Mouse (Mus musculus) heart, adult 11 months (tissue): Measurements from ENCODE around the gene Klf16.

Experiments
- DNase-seq: peaks from one replicate; pipeline ENCODE4 v3.0.0; 2022

The Klf16 gene

DNA sequence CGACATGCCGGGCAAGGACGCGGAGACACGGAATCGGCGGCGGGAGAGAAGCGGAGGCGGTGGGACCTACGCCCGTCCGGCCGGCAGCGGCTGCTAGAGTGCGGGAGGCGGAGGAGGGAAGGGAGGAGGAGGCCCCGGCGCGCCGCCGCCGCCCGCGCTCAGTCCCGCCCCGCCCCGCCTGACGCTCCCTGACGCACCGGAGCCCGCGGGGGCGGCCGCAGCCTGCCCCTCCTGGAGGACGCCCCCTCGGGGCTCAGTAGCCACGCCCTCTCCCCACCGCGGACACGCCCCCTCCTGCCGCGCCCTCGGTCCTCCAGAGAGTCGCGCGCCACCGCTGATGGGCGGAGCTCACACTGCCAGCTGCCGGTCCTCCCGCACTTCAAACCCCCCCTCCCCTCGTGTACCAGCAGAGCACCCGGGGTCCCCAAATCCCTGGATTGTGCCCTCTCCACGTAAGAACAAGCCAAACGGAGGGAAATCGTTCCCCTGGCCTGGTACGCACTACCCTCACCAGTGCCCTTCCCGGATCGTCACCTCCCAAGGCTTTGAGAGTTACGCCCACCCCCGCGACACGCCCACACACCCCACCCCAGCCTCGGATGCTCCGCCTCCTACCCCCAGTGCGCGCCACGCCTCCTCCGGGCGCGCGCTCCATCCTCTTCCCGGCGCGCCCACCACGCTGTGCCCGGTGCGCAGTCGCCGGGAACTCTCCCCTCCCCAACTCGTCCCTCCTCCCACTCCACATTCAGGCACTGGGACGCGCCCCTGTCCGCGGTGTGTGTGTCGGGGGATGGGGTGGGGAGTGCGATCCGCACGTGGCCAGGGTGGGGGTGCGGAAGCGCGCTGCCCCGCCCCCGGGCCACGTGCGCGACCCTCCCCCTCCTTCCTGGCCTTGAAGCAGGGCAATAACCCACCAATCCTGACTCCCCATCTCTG lies at the start of gene Klf16:
Gene Klf16 (minus strand): TSS at position 127 of the 936 bp plus-strand sequence.
- peak; percentile 100 for DNase-seq

DNA sequence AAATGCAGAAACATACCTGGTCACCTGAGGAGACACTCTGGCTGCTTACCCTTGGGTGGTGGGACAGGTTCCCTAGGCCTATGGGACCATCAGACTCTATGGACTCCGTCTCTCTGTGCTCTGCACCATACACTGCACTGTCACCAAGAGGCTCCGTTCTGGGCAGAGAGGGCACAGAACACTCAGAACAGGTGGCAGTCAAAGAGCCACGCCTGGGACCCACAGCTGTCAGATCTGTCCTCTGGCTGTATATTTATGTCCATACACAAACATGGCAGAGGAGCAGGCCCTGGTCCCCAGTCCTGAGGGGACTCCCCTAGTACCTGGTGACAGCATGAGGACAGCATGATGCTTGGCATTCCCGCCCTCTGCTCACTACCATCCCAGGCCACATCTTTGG lies 48.6 kb upstream of the Klf16 start:
- DNase-seq: no peak

DNA sequence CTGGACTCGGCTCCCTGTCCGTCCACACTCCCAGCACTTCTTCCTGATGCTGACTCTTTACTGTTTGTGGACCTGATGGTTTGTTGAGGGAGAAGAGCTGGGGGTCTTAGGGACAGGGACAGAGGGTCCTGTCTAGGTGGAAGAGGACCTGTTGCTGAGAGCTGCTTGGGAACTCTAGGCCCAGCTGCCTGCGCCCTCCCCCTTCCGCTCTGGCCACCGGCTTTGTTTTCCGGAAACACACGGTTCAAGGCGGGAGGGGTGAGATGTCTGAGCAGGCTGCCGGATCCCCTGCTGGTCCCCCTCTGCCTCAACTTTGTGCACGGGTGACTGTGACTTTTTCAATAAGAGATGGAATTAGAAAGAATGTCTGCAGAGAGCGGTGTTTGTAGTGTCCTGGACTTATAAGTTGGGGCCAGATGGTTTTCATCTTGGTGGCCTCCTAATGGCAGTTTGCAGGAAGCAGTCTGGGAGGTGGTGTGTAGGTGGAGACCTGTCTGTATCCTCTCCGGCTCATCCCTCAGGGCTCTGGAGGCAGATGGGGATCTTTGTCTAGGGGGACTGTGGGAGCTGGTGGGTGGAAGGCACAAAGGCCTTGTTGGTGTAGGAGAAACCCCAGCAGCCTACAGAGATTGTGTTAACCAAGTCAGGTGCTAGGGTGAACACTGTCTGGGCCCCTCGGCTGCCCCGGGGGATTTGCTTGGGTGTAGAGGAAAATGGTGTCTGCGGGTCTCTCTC lies 46.5 kb upstream of the Klf16 start:
- DNase-seq: peak; percentile 98

DNA sequence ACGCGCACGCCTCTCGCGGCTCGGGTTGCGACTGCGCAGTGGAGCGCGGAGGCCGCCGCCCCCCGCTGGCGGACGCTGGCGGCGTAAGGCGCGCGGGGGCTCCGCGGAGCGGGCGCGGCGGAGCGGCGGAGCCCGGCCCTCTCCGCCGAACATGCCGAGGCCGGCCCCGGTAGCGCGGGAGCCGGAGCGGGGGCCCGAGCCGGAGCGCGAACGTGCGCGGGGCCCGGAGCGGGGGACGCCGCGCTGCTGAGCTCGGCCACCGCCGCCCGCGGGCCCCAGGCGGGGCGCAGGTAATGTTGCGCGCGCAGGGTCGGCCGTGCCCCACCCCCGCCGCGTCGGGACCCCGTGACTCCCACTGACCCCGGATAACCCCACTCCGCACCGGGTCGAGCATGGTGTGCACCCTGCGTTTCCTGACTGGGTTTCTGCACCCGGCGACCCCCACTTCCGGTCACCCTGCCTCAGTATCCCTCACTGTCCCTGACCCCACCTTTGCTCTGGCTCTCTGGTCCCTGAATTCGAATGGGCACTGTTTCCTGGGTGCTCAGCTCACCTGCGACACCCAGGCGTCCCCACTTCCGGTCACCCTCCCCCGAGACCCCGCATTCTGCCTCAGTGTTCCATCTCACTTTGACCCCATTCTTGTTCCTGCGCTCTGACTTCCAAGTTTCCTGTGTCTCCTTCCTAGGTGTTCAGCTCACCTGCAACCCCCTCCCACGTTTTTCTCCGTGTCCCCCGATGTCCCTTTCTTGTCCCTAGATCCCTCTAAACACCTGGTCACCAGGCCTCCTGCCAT lies 45.7 kb upstream of the Klf16 start, which contains the start of gene Csnk1g2:
Gene Csnk1g2 (plus strand): TSS at position 178 of the 796 bp plus-strand sequence.
- DNase-seq: no peak

DNA sequence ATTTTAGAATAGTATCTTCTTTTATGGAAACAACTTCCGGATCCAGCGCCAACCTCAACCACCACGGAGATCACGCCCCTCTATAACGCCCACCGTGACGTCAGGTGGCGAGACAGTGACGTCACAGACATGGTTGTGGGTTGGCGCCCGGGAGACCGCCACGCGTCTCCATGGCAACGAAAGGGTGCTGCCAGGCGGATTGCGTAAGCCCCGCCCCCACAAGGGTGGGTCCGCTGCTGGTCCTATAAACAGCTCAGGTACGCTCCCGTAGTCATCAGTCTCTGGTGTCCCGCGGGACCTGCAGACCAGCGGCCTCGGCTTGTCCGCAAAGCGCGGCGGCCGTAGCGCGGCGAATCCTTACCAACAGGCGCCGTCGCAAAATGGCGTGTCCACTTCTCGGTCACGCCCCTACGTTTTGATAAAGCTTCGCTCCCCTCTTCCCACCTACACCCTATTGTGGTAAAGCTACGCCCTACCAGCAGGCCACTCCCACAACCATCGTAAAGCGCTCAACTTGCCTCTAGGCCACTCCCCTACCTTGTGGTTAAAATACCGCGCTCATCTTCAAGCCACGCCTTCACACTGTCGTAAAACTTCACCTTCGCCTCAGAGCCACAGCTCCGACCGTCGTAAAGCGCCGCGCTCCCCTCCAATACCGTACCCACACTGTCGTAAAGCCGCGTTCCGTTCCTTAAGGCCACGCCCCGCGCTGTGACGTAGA lies 45.0 kb upstream of the Klf16 start:
- peak; percentile 100 for DNase-seq

DNA sequence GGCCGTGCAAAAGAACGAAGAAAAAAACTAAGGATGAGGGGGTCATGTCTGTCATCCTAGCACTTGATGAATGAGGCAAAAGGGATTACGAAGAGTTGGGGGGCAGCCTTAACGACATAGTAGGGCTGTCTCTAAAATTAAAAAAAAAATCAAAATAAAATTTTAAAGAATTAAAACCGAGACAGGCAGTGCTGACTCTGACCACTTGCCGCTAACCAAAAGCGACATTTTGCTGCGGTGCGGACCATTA lies 44.5 kb upstream of the Klf16 start:
- DNase-seq: no peak

DNA sequence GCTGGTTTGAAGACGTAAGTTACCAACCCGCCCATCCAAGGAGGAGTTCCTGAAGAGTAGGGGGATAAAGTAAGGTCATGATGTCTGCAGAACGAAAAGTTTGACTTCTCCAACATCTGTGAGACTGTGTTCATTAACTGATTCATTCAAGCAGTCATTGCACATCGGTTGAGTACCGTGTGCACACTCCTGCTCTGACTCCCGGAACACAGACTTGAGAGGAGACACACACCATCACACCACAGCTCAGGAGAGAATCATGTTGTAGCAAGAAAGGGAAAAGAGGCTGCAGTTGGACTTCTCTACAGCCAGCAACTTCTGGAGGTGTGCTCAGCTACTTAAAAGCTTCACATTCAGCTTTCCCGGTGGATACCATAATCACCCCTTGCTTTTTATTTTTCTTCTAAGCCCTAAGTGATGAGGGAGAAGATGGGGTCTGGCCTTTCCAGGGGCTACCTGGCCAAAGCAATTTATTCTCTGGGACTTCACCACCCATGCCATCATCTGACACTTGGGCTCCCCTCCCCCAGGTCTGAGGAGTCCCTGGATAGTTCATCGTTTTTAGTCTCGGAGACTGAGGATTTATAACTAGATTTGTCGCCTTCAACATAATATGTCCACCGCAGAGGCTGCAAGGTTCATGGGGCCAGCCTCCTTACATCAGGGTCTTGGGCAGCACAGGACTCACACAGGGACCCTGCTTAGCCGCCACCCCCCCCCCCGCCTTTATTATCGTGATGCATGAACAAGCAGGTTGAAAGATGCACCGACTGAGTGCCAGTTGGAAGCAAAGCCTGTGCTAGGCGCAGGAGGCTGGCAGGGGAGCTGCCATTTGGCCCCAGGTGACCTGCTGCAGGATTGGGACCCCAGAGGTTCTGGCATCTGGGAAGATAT lies 43.9 kb upstream of the Klf16 start:
- DNase-seq: peak; percentile 96

DNA sequence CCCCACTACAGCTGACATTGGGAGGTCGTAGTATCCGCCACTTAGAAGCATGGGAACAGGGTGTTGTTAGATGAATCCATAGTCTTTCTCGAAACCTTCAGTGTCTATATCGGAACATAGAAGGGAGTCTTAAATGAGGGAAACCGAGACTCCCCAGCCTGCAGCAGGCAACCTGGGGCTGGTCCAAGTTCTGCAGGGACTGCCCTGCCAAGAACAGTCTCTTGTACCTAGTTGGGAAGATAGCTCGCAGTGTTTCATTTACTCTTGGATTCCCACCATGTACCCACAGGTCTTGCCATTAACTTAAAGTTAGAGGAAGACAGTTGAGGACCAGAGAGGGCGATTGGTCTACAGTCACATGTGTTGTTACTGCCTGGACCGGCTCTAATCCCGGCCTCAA lies 43.2 kb upstream of the Klf16 start:
- no peak for DNase-seq

DNA sequence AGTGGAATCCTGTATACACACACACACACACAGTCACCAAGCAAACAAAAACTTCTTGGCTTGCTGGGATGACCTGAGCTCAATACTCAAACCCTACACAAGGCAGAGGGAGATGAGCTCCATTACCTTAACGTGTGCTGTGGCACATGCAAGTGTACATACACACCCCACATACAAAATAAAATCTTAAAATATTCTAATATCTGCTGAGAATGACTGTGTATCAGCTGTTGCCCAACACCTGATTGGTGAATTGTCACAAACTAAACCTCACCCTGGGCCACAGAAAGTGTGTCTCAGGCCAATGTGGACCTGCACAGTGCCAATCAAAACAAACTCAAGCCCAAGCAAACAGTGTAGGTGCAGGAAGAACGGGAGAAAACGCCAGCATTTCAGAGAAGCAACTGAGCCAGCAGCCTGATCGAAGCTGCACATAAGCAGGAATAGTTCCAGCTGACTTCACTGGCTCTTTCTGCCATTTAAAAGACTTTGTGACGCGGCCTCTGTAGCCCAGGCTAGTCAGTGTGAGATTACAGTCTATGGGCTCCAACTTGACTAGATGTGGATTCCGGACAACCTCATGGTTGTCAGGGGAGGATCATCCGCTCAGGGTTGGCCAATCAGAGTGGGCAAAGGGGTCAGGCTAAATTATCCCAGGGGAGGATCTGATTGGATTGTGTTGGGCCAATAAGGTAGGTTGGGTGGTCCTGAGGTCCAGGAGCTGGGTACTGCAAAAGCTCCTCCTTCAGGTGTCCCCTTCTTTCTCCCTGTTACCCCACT lies 42.5 kb upstream of the Klf16 start:
- DNase-seq: peak; percentile 91

DNA sequence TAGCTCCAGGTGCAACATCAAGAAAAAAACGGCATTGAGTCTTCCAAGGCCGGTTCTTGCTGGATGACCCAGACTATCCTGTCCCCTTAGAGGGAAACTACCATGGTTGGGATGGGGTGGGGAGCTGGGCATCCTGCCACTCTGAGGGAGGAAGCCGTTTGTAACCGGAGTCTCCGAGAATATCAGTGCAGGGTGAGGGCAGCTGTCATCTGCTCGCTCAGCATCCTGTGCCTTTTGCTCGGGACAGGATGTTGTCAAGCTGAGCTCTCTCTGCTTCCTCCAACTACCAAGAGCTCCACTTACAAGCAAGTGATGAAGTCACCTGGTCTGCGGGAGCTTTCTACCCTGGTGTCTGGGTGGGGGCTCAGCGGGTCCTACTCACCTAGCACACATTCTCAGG lies 41.1 kb upstream of the Klf16 start:
- peak; percentile 95 for DNase-seq

DNA sequence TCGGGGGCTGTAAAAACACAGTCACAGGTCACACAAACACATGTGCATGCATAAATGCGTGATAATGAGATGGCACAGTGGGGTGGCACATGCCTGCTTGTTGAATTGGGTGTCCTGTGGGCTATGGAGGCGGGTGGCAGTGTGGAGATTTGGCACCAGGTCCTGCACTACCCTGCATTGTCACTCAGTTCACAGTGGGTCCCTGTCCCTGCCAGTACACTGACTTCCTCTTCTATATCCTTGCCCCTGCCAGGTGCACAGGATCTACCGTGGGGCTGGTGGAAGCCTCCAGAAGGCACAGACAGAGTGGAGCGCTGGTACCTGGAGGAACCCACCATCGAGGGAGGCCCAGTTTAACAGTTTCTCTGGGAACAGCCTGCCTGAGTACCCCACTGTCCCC lies 37.2 kb upstream of the Klf16 start:
- peak; percentile 89 for DNase-seq

DNA sequence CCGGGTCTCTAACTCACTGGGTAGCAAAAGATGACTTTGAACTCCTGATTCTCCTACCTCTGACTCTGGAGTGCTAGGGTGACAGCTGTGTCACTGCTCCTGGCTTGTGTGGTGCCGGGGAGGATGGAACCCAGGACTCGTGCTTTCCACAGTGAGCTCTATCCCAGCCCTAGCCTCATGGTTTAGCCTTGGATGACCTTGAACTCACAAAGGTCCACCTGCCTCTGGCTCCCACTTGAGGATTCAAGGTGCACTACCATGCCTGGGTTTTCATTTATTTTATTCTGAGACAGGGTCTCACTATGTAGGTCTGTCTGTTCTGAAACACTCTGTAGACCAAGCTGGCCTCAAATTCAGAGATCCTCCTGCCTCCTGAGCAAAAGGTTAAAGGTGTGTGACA lies 36.7 kb upstream of the Klf16 start:
- DNase-seq: no peak

DNA sequence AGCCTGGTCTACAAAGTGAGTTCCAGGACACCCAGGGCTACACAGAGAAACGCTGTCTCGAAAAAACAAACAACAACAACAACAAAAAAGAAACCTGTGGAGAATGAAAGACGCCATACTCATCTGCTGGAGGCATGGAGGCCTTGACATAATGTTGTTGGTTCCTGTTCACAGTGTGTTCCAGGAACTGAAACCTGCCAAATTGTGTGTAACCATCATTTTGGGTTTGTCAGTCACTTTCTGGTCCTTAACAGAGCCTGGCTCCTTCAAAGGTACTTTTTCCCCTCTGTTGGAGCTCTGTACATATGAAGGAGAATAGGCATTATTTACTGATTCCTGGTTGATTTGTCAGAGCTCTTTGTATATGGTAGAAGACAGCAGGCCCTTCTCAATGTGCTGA lies 34.8 kb upstream of the Klf16 start:
- no peak for DNase-seq

DNA sequence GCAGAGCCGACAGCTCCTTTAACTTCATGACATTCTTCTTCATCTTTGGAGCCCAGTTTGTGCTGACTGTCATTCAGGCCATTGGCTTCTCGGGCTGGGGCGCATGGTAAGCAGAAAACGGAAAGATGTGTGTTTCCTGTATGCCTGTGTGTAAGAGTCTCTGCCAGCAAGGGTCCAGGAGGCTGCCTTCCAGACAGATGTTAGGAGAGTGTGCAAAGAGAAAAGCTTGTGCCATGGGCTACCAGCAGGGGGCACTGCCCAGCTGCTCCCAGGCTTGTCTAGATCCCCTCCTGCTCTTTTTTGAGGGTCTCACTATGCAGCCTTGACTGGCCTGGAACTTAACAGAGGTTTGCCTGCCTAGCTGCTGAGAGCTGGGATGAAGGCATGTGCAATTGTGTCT lies 33.9 kb upstream of the Klf16 start:
- no peak for DNase-seq

DNA sequence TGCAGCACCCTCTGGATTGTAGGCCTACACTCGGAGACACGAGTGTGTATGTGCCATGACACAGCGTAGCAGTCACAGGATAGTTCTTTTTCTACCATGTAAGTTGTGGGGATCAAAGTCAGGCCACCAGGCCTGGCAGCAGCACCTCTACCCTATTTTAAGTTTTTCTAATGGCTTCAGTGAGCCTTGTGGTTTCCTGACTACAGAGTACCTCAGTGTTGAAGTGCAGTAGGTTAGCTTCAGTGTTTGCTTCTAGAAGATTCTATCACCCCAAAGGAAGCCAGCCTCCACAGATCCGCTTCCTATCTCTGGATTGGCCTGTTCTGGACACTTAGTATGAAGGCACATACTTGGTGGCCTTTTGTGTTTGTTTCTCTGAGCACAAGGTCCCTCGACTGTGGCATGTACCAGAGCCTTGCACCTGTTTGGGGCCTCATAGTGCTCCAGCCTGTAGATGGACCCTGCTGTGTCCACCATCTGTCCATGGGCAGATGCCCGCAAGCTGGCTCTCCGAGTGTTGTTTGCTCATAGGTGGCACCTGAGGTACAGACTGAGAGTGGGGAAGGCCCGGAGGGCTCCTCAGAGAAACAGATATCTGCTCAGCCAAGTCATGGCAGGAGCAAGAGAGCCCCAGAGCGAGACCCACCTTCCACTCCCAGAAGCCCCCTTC lies 33.1 kb upstream of the Klf16 start:
- DNase-seq: no peak

DNA sequence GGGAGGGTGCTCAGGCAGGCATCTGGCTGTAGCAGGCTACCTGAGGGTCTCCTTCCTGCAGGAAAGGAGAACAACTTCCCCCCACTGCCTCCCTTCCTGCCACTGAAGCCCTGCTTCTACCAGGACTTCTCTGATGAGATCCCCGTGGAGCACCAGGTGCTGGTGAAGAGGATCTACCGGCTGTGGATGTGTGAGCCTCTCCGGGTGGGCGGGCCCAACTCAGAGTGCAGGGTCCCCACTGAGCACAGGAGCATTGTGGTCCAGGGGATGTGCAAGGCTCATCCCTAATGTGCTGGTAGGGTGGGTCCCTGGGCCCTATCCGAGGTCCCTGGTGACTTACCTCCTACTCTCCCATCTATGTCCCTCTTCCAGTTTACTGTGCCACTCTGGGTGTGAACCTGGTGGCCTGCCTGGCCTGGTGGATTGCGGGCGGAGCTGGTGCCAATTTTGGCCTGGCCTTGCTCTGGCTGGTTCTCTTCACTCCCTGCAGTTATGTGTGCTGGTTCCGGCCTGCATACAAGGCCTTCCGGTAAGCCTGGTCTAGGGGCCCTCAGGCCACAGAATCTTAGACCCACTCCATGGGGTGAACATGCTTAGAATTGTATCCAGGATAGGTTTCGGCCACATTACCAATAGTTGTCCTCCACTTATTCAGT lies 32.3 kb upstream of the Klf16 start:
- DNase-seq: peak; percentile 89

DNA sequence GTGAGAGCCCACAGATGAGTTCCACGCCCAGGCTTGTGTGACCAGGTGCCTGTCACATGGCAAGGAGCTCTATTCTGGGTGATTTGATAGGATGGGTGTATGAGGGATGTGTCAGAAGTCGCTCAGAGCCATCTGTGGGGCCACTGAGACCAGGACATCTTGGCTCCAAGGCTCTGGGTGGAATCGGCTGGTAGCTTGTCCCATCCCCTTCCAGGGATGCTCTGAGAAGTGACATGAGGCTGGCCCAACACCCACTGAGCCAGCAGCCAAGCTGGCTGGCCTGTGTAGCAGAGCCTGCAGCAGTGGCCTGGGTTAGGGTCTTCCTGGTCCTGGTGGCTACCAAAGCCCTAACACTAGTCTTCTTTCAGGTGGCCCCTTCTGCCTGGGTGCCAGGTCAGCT lies 31.3 kb upstream of the Klf16 start:
- no peak for DNase-seq

DNA sequence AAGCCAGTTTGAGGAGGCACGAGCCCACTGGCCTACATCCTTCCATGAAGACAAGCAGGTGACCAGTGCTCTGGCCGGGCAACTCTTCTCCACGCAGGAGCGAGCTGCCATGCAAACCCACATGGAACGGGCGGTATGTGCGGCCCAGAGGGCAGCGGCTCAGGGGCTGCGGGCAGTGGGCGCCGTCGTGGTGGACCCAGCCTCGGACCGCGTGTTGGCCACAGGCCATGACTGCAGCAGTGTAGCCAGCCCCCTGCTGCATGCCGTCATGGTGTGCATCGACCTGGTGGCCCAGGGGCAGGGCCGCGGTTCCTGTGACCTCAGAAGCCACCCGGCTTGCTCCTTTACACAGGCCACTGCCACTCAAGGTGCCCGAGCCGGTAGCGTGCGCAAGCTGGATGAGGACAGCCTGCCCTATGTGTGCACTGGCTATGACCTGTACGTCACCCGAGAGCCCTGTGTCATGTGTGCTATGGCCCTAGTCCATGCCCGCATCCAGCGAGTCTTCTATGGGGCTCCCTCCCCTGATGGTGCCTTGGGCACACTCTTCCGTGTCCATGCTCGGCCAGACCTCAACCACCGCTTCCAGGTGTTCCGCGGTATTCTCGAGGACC lies 29.7 kb upstream of the Klf16 start:
- peak; percentile 92 for DNase-seq

DNA sequence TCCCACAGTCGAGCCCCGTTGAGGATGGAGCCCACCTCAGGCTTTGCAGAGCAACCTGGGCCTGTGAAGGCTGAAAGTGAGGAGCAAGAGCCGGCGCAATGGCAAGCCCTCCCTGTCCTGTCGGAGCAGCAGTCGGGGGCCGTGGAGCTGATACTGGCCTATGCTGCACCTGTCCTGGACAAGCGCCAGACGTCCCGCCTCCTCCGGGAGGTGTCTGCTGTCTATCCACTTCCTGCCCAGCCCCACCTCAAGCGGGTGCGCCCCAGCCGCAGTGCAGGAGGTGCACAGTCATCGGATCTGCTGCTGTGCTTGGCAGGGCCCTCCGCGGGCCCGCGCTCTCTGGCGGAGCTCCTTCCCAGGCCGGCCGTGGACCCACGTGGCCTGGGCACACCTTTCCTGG lies 29.2 kb upstream of the Klf16 start:
- DNase-seq: no peak
